Mouse (Mus musculus) left cerebral cortex, adult 9 months (tissue): ENCODE measurements around the gene Hspa1l.
"Not testable (repeated sequence)": the region's sequence is repeated elsewhere in the genome, so short reads cannot be mapped to it uniquely, and the experiment has no call there.

Experiments
- DNase-seq, 2 experiments: peaks; one replicate each; pipeline ENCODE4 v3.0.0; 2022; ENCODE audit warnings: low spot score in 2 of 2

Gene Hspa1l

GRCm38 (mm10) chr17:34975581-34976492 is 3.3 kb downstream of the Hspa1l start:
- DNase-seq: no peak

- no peak for DNase-seq
Measured at GRCm38 (mm10) chr17:34977000-34977399, 4.5 kb downstream of the Hspa1l start.

- DNase-seq: no peak
Measured at GRCm38 (mm10) chr17:34978239-34978638, 5.7 kb downstream of the Hspa1l start.

GRCm38 (mm10) chr17:34979631-34980030 is 7.1 kb downstream of the Hspa1l start:
- DNase-seq: no peak

GRCm38 (mm10) chr17:34980655-34981054 is 8.2 kb downstream of the Hspa1l start:
- DNase-seq: peak in 1 of 2 experiments; percentile 42

GRCm38 (mm10) chr17:34981690-34982180 is 9.2 kb downstream of the Hspa1l start, which contains the start of gene Lsm2:
TSS of gene Lsm2 (plus strand) at chr17:34981862.
- peak; percentile 79 to 91 for DNase-seq

- DNase-seq: no peak
Measured at GRCm38 (mm10) chr17:34982328-34982727, 9.8 kb downstream of the Hspa1l start.

- DNase-seq: no peak
Measured at GRCm38 (mm10) chr17:34984218-34984617, 11.7 kb downstream of the Hspa1l start.

GRCm38 (mm10) chr17:34994751-34995150 is 22.2 kb downstream of the Hspa1l start:
- no peak for DNase-seq

- DNase-seq: not testable (repeated sequence)
Measured at GRCm38 (mm10) chr17:34995192-34995591, 22.7 kb downstream of the Hspa1l start.

- DNase-seq: not testable (repeated sequence)
Measured at GRCm38 (mm10) chr17:34995927-34996326, 23.4 kb downstream of the Hspa1l start.

- DNase-seq: no peak
Measured at GRCm38 (mm10) chr17:34996411-34997141, 24.1 kb downstream of the Hspa1l start.

GRCm38 (mm10) chr17:34997142-34997483 is 24.6 kb downstream of the Hspa1l start:
- DNase-seq: no peak

- DNase-seq: no peak
Measured at GRCm38 (mm10) chr17:34998526-34999430, 26.3 kb downstream of the Hspa1l start.

GRCm38 (mm10) chr17:34999871-35000716 is 27.6 kb downstream of the Hspa1l start:
- not testable (repeated sequence) for DNase-seq

- peak; percentile 53 to 72 for DNase-seq
Measured at GRCm38 (mm10) chr17:35000717-35001451, 28.4 kb downstream of the Hspa1l start, which contains the start of gene Vars. TSS of gene Vars (plus strand) at chr17:35000987.

- peak in 1 of 2 experiments; percentile 32 for DNase-seq
Measured at GRCm38 (mm10) chr17:35001452-35002152, 29.1 kb downstream of the Hspa1l start.

- no peak for DNase-seq
Measured at GRCm38 (mm10) chr17:35002153-35002865, 29.8 kb downstream of the Hspa1l start.
